Mouse (Mus musculus) erythroblast, embryonic 14.5 days (primary cell): ENCODE results near the gene Tmem97.

Source experiments
- GATA1 ChIP-seq: IDR thresholded peaks from 2 replicates; pipeline ENCODE4 v1.6.1; 2012; ENCODE audit warnings: low read length, inconsistent platforms, mixed read lengths
- TAL1 ChIP-seq: IDR thresholded peaks from 3 replicates; pipeline ENCODE4 v1.6.1; 2012; ENCODE audit warnings: low read length, inconsistent platforms, mixed read lengths

DNA sequence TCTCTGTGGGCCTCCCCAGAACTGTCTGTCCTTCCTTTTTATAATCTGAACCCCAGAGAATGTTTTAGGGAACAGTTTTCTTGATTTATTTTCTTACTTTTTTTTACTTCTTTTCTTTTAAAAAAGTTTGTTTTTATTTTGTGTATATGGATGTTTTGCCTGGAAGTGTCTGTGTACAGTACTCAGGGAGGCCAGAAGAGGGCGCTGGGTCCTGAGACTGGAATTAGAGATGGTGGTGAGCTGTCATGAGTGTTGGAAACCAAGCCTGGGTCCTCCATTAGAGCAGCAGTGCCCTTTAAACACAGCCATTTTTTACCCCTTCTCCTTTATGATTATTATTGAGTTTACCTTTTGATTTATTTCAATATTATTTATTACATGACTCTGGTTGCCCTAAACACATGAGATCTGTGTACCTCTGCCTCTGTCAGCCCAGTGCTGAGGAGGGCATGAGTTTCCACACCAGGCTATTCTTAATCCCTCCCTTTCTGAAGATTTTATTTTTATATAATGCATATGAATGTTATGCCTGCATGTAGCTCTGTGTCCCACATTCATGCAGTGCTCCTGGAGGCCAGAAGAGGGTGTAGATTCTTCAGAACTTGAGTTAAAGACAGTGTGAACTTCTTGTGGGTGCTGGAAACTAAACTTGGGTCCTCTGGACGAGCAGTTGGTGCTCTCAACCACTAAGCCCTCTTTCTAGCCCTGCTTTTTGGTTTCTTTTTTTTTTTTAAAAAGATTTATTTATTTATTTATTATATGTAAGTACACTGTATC is 34.8 kb downstream of the Tmem97 start:
- TF ChIP-seq TAL1 (no peak), GATA1 (no peak)
